Mouse (Mus musculus) c-Kit-negative CD71-positive TER-119-positive erythroid progenitor cells, embryonic 14.5 days (primary cell): ENCODE data around the gene Jak1.

Experiments used
- DNase-seq: peaks from one replicate; pipeline ENCODE4 v3.0.0-alpha.2; 2013; ENCODE audit warnings: low read depth, low spot score

Jak1 gene

GRCm38 (mm10) chr4:101192241-101192976 lies 72.7 kb downstream of the Jak1 start:
- DNase-seq = peak; percentile 36

- DNase-seq = no peak
These were observed 77.7 kb downstream of the Jak1 start for GRCm38 (mm10) chr4:101187381-101187780.

GRCm38 (mm10) chr4:101186591-101186990 lies 78.5 kb downstream of the Jak1 start:
- no peak for DNase-seq

- DNase-seq = no peak
These were observed 79.9 kb downstream of the Jak1 start for GRCm38 (mm10) chr4:101185216-101185615.

GRCm38 (mm10) chr4:101182603-101183011 lies 82.5 kb downstream of the Jak1 start:
- no peak for DNase-seq

GRCm38 (mm10) chr4:101180681-101181080 lies 84.4 kb downstream of the Jak1 start:
- DNase-seq = no peak

- no peak for DNase-seq
These were observed 85.2 kb downstream of the Jak1 start for GRCm38 (mm10) chr4:101179836-101180235.

- no peak for DNase-seq
These were observed 86.0 kb downstream of the Jak1 start for GRCm38 (mm10) chr4:101179076-101179475.

DNA sequence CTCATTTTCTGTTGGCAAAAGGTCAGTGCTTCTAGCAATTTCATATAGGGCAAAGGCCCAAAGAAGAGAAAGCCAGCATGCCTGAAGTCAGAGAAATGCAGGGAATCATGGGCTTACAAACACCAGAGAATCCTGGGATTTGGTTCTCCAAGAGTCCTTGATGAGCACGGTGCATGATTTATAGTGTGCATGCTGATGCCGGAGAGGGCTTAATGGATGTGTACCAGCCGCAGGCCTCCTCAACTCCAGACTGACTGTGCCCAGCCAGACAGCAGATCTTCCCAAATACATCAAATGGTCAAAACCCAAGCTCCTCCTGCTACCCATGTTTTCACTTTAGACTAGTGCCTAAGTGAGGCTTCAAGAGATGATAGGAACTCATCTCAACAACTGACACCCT lies 87.3 kb downstream of the Jak1 start:
- no peak for DNase-seq

DNA sequence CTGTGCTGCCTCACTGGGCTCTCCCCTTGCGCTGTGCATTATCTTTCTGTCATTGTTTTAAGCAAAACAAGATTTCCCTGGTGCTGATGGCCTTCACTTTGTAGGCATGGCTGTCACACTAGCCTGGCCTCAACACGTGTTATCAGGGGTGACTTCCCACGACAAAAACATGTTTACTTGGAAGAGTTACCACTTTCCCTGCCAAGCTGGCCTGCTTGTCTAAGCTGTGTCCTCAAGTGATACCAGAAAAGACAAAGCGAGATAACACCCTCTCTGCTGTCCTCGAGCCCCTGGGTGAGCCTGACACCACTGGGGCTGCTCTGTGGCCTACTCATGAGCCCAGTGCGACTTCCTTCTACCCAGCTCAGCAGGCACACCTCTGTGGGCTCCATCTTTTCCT lies 89.0 kb downstream of the Jak1 start:
- no peak for DNase-seq

- no peak for DNase-seq
These were observed 90.0 kb downstream of the Jak1 start for GRCm38 (mm10) chr4:101174916-101175625.

- no peak for DNase-seq
These were observed 92.3 kb downstream of the Jak1 start for GRCm38 (mm10) chr4:101172738-101173137.

DNA sequence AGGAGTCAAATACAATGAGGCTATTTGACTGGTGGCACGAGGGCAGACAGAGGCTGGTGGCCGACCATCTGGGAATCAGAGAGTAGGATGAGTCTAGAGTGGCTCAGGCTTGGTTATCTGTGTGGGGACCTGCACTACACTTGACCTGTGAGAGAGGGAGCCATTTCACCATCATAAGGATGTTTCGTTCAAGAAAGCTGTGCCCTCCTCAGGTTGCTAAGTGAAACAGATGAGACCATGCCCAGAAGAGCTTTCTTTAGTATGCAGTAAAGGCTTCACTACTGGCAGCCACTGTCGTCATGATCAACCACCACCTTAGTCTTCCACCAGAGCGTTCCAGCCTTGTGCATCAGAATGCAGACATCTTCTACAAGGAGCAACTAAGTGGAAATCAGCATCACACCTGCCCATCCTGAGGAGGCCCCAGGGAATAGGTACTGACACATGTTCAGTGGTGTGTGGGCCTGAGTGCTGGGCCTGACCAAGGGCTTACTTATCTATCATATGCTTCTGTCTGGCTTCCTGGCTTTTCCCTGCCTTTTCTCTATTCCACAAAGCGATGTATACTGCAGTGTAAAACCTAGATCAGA lies 96.8 kb downstream of the Jak1 start:
- DNase-seq = no peak

DNA sequence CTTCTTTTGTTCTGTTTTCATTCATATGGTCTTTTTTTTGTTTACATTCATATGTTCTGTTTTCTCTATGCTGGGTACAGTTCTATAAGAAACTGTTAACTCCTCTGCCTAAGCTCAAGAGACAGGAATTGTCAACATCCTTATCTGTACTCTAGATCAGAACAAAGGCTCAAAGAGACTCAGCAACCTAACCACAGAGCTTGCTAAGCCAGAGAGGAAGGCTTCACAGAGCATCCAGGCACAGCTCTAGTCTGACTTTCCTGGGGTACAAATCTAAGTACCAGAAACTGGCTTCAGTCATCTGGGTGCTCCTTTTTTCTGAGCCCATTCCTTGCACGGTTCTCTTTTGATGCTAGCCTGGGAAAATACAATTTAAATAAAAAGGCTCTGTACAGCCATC lies 97.3 kb downstream of the Jak1 start:
- DNase-seq = no peak

DNA sequence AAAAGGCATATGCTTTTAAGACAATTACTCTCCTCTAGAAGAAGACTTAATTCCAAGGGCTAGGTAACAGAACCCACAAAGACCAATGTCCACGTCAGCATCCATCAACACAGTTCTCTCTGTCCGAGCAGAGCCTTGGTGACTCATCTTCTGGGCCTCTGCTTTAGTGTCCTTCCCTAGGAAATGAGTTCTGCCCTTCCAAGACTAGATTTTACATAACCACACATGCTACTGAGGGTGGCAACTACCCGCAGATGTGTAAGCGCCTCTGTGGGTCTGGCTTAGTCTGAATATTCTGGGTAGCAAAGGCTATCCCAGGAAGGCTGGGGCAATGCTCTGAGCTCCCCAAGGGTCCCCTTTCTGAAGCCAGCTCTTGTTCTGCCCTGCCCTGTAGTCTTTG lies 99.3 kb downstream of the Jak1 start:
- no peak for DNase-seq

DNA sequence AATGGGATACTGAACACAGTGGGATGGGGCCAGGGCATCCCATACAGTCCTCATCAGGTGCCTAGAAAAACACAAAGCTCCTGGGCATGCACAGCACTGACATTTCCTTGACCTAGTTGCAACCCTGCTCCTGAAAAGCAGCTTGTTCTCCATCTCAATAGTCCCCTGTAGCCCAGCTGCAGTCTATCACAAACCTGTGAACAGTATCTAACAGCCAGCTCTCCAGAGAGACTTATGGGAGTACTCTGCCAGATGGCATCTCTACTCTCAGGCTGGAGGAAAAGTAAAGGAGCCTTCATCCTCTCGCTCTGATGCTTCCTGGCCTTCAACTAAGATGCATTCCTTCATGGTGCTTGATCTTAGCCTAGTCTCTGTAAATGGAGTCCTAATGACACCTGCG lies 100.4 kb downstream of the Jak1 start:
- no peak for DNase-seq

DNA sequence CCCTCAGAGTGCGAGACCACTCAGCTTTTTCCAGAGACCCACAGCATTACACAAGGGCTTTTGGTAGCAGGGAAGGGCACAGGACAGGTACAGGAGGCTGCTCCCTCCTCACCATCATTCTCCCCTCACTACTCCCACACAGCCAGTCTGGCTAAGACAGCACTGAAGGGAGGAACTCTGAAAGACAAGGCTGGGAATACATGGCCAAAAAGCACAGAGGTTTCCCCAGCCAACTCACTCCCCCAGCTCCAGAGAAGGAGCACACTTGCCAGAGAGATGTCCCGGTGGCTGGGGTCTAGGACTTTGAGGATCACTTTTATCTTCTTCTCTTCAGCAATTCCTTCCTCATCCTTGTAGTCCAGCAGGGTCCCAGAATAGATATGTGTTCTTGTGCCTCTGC lies 100.9 kb downstream of the Jak1 start:
- DNase-seq = no peak

DNA sequence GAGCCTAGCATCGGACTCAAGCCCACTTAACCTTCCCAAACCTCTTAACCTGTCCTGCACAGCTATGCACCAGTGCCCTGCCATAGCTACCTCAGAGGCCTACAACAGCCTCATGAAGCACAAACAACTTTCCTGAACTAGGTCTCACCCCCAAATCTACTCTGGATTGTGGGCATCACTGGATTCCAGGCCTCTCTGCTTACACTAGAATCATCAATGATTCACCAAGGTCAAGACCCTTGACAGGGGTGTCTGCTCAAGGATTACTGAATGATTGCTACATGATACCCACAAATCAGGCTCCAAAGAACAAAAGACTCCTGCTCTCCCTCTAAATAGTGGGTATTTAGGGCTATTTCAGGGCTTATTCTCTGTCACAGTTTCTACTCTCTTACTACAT lies 104.3 kb downstream of the Jak1 start:
- no peak for DNase-seq

GRCm38 (mm10) chr4:101159191-101159764 lies 105.8 kb downstream of the Jak1 start:
- DNase-seq = no peak

GRCm38 (mm10) chr4:101158282-101158681 lies 106.8 kb downstream of the Jak1 start:
- no peak for DNase-seq

DNA sequence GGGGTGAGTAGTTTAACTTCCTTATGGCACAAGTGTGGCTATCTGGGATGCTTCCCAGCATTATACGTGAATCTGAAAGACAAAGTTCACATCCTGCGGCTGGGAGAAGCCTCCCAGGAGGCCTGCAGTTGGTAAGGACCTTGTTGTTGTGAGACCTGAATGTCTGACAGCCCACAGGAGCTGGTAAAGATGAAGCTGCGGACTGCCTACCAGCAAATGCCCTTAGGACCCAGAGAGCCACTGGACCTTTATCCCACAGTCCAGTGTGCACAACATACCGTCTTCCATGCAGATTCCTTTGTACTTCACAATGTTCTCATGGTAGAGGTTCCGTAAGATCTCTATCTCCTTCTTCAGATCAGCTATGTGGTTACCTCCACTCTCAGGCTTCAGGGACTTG lies 107.6 kb downstream of the Jak1 start:
- no peak for DNase-seq

DNA sequence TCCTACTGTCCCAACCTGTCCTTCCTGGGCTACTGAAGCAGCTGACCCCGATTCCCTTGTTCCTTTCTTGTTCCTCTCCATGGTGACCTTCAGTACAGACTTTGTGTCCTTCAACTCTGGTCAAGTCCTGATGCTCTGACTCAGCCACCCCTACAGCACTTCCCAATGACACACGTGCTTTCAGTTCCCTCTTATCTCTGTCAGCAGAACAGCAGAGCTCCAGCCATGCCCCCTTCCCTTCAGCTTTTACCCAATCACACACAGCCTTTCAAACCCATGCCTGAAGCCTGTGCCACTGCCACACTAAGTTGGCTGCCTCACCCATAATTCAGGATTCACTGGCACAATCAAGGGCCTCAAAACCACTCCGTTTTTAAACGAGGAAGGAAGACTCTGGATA lies 109.5 kb downstream of the Jak1 start:
- DNase-seq = no peak
